Mouse (Mus musculus): ENCODE measurements around the gene Padi1. TPM values are rescaled to one million over a fixed set of nuclear protein-coding genes. Genes with fewer than 3 reads are reported as not detected.

Padi1 gene
- polyA plus RNA-seq, 1 experiment = not detected

- H3K4me1 ChIP-seq (ENCODE audit: control insufficient read depth, insufficient read depth, low read length) = peaks cover 2% of the 10 kb centered on the region
- H3K4me3 ChIP-seq (replicated peaks; ENCODE audit: control insufficient read depth, low read depth, low read length) = no peak overlapping the region
- TF ChIP-seq POLR2A (IDR thresholded peaks at IDR 0.05; ENCODE audit: borderline replicate concordance, control insufficient read depth, low read depth, low read length) (no peak), CTCF (IDR thresholded peaks at IDR 0.05; ENCODE audit: control insufficient read depth, insufficient read depth, low read length) (peak; percentile 62)
- WGBS = 78% methylated on average over 9 of the region's 9 CpGs
- no peak overlapping the region for H3K27ac ChIP-seq (ENCODE audit: control insufficient read depth, insufficient read depth, low read depth, low read length, poor library complexity)
Observed at GRCm38 (mm10) chr4:140793795-140794194, 51.8 kb downstream of the Padi1 start.

GRCm38 (mm10) chr4:140792584-140792983 is 53.0 kb downstream of the Padi1 start:
- Histone ChIP-seq H3K4me1 (ENCODE audit: control insufficient read depth, insufficient read depth, low read length) (peaks cover 2% of the 10 kb centered on the region), H3K27ac (ENCODE audit: control insufficient read depth, insufficient read depth, low read depth, low read length, poor library complexity) (no peak overlapping the region), H3K4me3 (replicated peaks; ENCODE audit: control insufficient read depth, low read depth, low read length) (no peak overlapping the region)
- TF ChIP-seq POLR2A (IDR thresholded peaks at IDR 0.05; ENCODE audit: borderline replicate concordance, control insufficient read depth, low read depth, low read length) = no peak
- TF ChIP-seq CTCF (IDR thresholded peaks at IDR 0.05; ENCODE audit: control insufficient read depth, insufficient read depth, low read length) = no peak
- WGBS = 78% methylated on average over 7 of the region's 7 CpGs

- Histone ChIP-seq H3K4me3 (replicated peaks; ENCODE audit: control insufficient read depth, low read depth, low read length) (no peak overlapping the region), H3K4me1 (ENCODE audit: control insufficient read depth, insufficient read depth, low read length) (peaks cover 2% of the 10 kb centered on the region), H3K27ac (ENCODE audit: control insufficient read depth, insufficient read depth, low read depth, low read length, poor library complexity) (no peak overlapping the region)
- WGBS = 63% methylated on average over 16 of the region's 16 CpGs
- TF ChIP-seq POLR2A (IDR thresholded peaks at IDR 0.05; ENCODE audit: borderline replicate concordance, control insufficient read depth, low read depth, low read length) = no peak
- TF ChIP-seq CTCF (IDR thresholded peaks at IDR 0.05; ENCODE audit: control insufficient read depth, insufficient read depth, low read length) = no peak
Observed at GRCm38 (mm10) chr4:140791071-140791470, 54.5 kb downstream of the Padi1 start.

- H3K4me3 ChIP-seq (replicated peaks; ENCODE audit: control insufficient read depth, low read depth, low read length) = no peak overlapping the region
- TF ChIP-seq CTCF (IDR thresholded peaks at IDR 0.05; ENCODE audit: control insufficient read depth, insufficient read depth, low read length) = no peak
- TF ChIP-seq POLR2A (IDR thresholded peaks at IDR 0.05; ENCODE audit: borderline replicate concordance, control insufficient read depth, low read depth, low read length) = no peak
- H3K4me1 ChIP-seq (ENCODE audit: control insufficient read depth, insufficient read depth, low read length) = peaks cover 2% of the 10 kb centered on the region
- 84% methylated on average over 4 of the region's 4 CpGs for WGBS
- H3K27ac ChIP-seq (ENCODE audit: control insufficient read depth, insufficient read depth, low read depth, low read length, poor library complexity) = no peak overlapping the region
Observed at GRCm38 (mm10) chr4:140789983-140790382, 55.6 kb downstream of the Padi1 start.

GRCm38 (mm10) chr4:140788983-140789382 is 56.6 kb downstream of the Padi1 start:
- Histone ChIP-seq H3K4me1 (ENCODE audit: control insufficient read depth, insufficient read depth, low read length) (peaks cover 2% of the 10 kb centered on the region), H3K4me3 (replicated peaks; ENCODE audit: control insufficient read depth, low read depth, low read length) (peak overlapping the region; percentile 49), H3K27ac (ENCODE audit: control insufficient read depth, insufficient read depth, low read depth, low read length, poor library complexity) (peak overlapping the region; percentile 96)
- WGBS = 56% methylated on average over 6 of the region's 6 CpGs
- TF ChIP-seq CTCF (IDR thresholded peaks at IDR 0.05; ENCODE audit: control insufficient read depth, insufficient read depth, low read length) (peak; percentile 95), POLR2A (IDR thresholded peaks at IDR 0.05; ENCODE audit: borderline replicate concordance, control insufficient read depth, low read depth, low read length) (no peak)

- 24% methylated on average over 6 of the region's 6 CpGs for WGBS
- no peak for TF ChIP-seq CTCF (IDR thresholded peaks at IDR 0.05; ENCODE audit: control insufficient read depth, insufficient read depth, low read length)
- TF ChIP-seq POLR2A (IDR thresholded peaks at IDR 0.05; ENCODE audit: borderline replicate concordance, control insufficient read depth, low read depth, low read length) = no peak
Observed at GRCm38 (mm10) chr4:140788264-140788663, 57.3 kb downstream of the Padi1 start.

GRCm38 (mm10) chr4:140787414-140787813 is 58.2 kb downstream of the Padi1 start:
- peaks cover 3% of the 10 kb centered on the region for H3K4me1 ChIP-seq (ENCODE audit: control insufficient read depth, insufficient read depth, low read length)
- no peak for TF ChIP-seq CTCF (IDR thresholded peaks at IDR 0.05; ENCODE audit: control insufficient read depth, insufficient read depth, low read length)
- no peak for TF ChIP-seq POLR2A (IDR thresholded peaks at IDR 0.05; ENCODE audit: borderline replicate concordance, control insufficient read depth, low read depth, low read length)
- no peak overlapping the region for H3K4me3 ChIP-seq (replicated peaks; ENCODE audit: control insufficient read depth, low read depth, low read length)
- WGBS = 4% methylated on average over 4 of the region's 4 CpGs
- H3K27ac ChIP-seq (ENCODE audit: control insufficient read depth, insufficient read depth, low read depth, low read length, poor library complexity) = peak overlapping the region; percentile 96

More at GRCm38 (mm10) chr4:140788264-140788663, 57.3 kb downstream of the Padi1 start:
- Histone ChIP-seq H3K4me1 (ENCODE audit: control insufficient read depth, insufficient read depth, low read length) (peaks cover 2% of the 10 kb centered on the region), H3K4me3 (replicated peaks; ENCODE audit: control insufficient read depth, low read depth, low read length) (peak overlapping the region; percentile 49), H3K27ac (ENCODE audit: control insufficient read depth, insufficient read depth, low read depth, low read length, poor library complexity) (peak overlapping the region; percentile 96)

- H3K27ac ChIP-seq (ENCODE audit: control insufficient read depth, insufficient read depth, low read depth, low read length, poor library complexity) = no peak overlapping the region
- no peak overlapping the region for H3K4me3 ChIP-seq (replicated peaks; ENCODE audit: control insufficient read depth, low read depth, low read length)
- peaks cover 3% of the 10 kb centered on the region; the same call in 1 of the 2 replicates for H3K4me1 ChIP-seq (ENCODE audit: control insufficient read depth, insufficient read depth, low read length)
- no peak for TF ChIP-seq POLR2A (IDR thresholded peaks at IDR 0.05; ENCODE audit: borderline replicate concordance, control insufficient read depth, low read depth, low read length)
- no peak for TF ChIP-seq CTCF (IDR thresholded peaks at IDR 0.05; ENCODE audit: control insufficient read depth, insufficient read depth, low read length)
- WGBS = 84% methylated on average over 5 of the region's 5 CpGs
Observed at GRCm38 (mm10) chr4:140785217-140785616, 60.4 kb downstream of the Padi1 start.

All from bone marrow, adult 2 months (tissue).